Mouse (Mus musculus): ENCODE data around the gene Vav2. TPM values are rescaled to one million over a fixed set of nuclear protein-coding genes. Genes with fewer than 3 reads are reported as not detected.

Gene Vav2
- polyA plus RNA-seq, 1 experiment from 2014 or later: 3.2 TPM

DNA sequence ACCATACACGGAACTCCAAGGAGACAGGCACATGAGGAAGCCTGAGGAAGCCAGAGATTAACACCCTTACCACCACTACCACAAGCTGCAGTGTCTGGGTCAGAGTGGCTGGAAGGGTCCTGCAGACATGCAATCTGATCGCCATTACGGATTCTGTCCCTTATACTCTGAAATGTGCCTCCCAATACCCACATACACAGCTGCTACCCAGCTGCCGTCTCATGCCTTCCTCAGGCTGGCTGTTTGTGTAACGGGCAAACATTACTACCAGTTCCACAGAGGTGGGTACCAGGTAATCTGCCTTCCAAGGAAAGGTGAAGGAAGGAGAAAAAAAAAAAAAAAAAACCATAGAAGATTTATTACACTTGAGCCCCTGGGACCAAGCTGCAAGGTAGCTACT is 110.7 kb downstream of the Vav2 start:
- H3K4me1 ChIP-seq (replicated peaks): peaks cover 11% of the 10 kb centered on the region
- H3K27me3 ChIP-seq: no peaks in the 10 kb centered on the region
- no peaks in the 10 kb centered on the region for H3K36me3 ChIP-seq
- H3K4me2 ChIP-seq: no peak overlapping the region
- no peak overlapping the region for H3K4me3 ChIP-seq (replicated peaks)
- ATAC-seq (ENCODE audit: low read depth) (no peak), DNase-seq (no peak)
- WGBS (ENCODE audit: insufficient replicate concordance): 72% methylated on average over 5 of the region's 5 CpGs
- H3K9me3 ChIP-seq (replicated peaks): no peaks in the 10 kb centered on the region
- no peak overlapping the region for H3K9ac ChIP-seq
- H3K27ac ChIP-seq: no peak overlapping the region

DNA sequence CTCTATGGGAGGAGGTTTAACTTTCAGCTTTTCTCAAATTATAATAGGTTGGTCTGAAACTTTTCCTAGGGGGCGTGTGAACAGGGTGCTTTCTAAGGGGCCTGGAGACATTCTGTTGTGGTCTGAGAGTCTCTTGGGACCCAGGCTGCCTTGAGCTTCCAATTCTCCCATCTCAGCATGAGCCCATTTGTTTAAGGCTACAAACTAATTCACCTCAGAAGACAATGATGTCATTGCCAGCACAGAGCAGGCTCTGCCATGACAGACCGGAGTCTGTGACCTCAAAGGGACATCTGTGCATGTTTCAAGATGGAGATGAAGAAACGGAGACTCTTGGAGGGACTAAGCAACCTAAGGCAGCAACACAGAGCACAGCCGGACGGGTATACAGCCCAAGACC is 112.6 kb downstream of the Vav2 start:
- no peaks in the 10 kb centered on the region for H3K27me3 ChIP-seq
- H3K9ac ChIP-seq: no peak overlapping the region
- ATAC-seq (ENCODE audit: low read depth): no peak
- DNase-seq: no peak
- no peaks in the 10 kb centered on the region for H3K9me3 ChIP-seq (replicated peaks)
- H3K4me2 ChIP-seq: no peak overlapping the region
- H3K36me3 ChIP-seq: no peaks in the 10 kb centered on the region
- H3K4me3 ChIP-seq (replicated peaks): no peak overlapping the region
- H3K27ac ChIP-seq: no peak overlapping the region
- peaks cover 11% of the 10 kb centered on the region for H3K4me1 ChIP-seq (replicated peaks)
- WGBS (ENCODE audit: insufficient replicate concordance): 74% methylated on average over 5 of the region's 5 CpGs

- H3K9ac ChIP-seq: no peak overlapping the region
- H3K4me2 ChIP-seq: no peak overlapping the region
- no peak overlapping the region for H3K27ac ChIP-seq
- H3K9me3 ChIP-seq (replicated peaks): no peaks in the 10 kb centered on the region
- H3K36me3 ChIP-seq: no peaks in the 10 kb centered on the region
- H3K27me3 ChIP-seq: no peaks in the 10 kb centered on the region
- no peak for ATAC-seq (ENCODE audit: low read depth)
- WGBS (ENCODE audit: insufficient replicate concordance): 65% methylated on average over 3 of the region's 3 CpGs
- peaks cover 11% of the 10 kb centered on the region for H3K4me1 ChIP-seq (replicated peaks)
- no peak for DNase-seq
- H3K4me3 ChIP-seq (replicated peaks): no peak overlapping the region
Observed at GRCm38 (mm10) chr2:27312500-27312899, 114.3 kb downstream of the Vav2 start.

GRCm38 (mm10) chr2:27311606-27312005 is 115.2 kb downstream of the Vav2 start:
- H3K4me3 ChIP-seq (replicated peaks): no peak overlapping the region
- no peaks in the 10 kb centered on the region for H3K36me3 ChIP-seq
- H3K27ac ChIP-seq: no peak overlapping the region
- WGBS (ENCODE audit: insufficient replicate concordance): 66% methylated on average over 3 of the region's 3 CpGs
- H3K4me1 ChIP-seq (replicated peaks): peaks cover 11% of the 10 kb centered on the region
- H3K4me2 ChIP-seq: no peak overlapping the region
- H3K27me3 ChIP-seq: no peaks in the 10 kb centered on the region
- no peak for ATAC-seq (ENCODE audit: low read depth)
- no peak overlapping the region for H3K9ac ChIP-seq
- H3K9me3 ChIP-seq (replicated peaks): no peaks in the 10 kb centered on the region
- no peak for DNase-seq

DNA sequence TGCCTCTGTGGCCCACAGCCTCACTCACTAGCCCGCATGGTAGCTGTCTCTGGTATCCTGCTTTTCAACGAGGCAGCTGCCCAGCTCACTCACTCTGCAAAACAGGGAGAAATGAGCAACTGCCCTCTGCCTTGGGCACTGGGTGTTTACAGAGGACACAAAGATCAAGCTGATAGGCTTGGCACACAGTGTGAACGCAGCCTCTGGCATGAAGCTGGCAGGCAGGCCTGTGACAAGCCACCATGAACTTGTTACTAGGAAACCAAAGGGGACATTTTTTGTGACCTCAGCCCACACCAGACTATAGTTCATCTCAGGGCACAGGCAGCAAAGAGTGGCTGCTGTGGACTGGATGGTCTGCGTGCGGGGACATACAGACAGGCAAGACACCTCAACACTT is 115.9 kb downstream of the Vav2 start:
- Histone ChIP-seq H3K27ac (no peak overlapping the region), H3K9ac (no peak overlapping the region), H3K36me3 (no peaks in the 10 kb centered on the region), H3K9me3 (replicated peaks) (no peaks in the 10 kb centered on the region), H3K4me1 (replicated peaks) (peaks cover 11% of the 10 kb centered on the region), H3K4me3 (replicated peaks) (no peak overlapping the region), H3K4me2 (no peak overlapping the region), H3K27me3 (no peaks in the 10 kb centered on the region)
- no peak for DNase-seq
- ATAC-seq (ENCODE audit: low read depth): no peak
- WGBS (ENCODE audit: insufficient replicate concordance): 77% methylated on average over 5 of the region's 5 CpGs

DNA sequence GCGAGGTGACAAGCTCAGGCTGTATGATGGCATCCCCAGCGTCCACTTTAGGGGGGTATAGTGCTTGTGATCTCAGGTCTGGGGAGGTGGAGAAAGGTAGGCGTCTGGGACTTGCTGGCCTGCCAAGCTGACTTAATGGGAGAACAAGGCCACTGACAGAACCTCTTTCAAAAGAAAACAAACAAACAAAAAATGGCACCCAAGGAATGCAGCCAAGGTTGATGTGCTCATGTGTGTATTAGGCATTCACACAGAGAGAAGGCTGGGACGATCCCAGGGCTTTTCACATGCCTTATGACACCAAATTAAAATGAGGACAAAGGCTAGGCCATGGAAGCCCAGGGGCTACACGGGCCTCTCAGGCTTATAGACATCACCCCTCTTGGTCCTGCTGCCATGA is 116.6 kb downstream of the Vav2 start:
- Histone ChIP-seq H3K9ac (no peak overlapping the region), H3K9me3 (replicated peaks) (no peaks in the 10 kb centered on the region), H3K4me1 (replicated peaks) (peaks cover 7% of the 10 kb centered on the region), H3K4me3 (replicated peaks) (no peak overlapping the region), H3K4me2 (no peak overlapping the region), H3K27me3 (no peaks in the 10 kb centered on the region), H3K36me3 (no peaks in the 10 kb centered on the region), H3K27ac (no peak overlapping the region)
- DNase-seq (no peak), ATAC-seq (ENCODE audit: low read depth) (no peak)
- 69% methylated on average over 5 of the region's 5 CpGs for whole genome bisulfite sequencing (ENCODE audit: insufficient replicate concordance)

DNA sequence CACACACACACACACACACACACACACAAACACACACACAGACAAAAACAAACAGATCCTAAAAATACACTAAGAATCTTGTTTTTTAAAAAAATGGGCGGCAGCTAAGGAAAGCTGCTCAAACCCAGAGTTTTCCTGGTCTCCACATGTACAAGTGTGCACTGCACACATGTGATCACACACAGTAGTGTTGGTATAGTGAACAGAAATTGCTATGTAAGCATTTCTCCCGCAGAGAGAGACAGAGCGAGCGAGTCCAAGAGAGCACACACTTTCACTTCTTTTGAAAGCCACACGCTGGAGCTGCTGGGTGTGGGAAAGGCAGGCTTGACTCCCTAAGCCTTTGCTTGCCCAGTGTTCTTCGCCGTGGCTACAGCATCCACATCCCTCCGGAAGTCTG is 120.2 kb downstream of the Vav2 start:
- 77% methylated on average over 8 of the region's 8 CpGs for WGBS (ENCODE audit: insufficient replicate concordance)
- DNase-seq (no peak), ATAC-seq (ENCODE audit: low read depth) (no peak)
- H3K36me3 ChIP-seq: no peaks in the 10 kb centered on the region
- H3K4me3 ChIP-seq (replicated peaks): no peak overlapping the region
- no peak overlapping the region for H3K9ac ChIP-seq
- no peaks in the 10 kb centered on the region for H3K9me3 ChIP-seq (replicated peaks)
- H3K27ac ChIP-seq: no peak overlapping the region
- no peaks in the 10 kb centered on the region for H3K4me1 ChIP-seq (replicated peaks)
- no peaks in the 10 kb centered on the region for H3K27me3 ChIP-seq
- H3K4me2 ChIP-seq: no peak overlapping the region

- H3K4me3 ChIP-seq (replicated peaks): no peak overlapping the region
Observed at GRCm38 (mm10) chr2:27304741-27305140, 122.1 kb downstream of the Vav2 start.

DNA sequence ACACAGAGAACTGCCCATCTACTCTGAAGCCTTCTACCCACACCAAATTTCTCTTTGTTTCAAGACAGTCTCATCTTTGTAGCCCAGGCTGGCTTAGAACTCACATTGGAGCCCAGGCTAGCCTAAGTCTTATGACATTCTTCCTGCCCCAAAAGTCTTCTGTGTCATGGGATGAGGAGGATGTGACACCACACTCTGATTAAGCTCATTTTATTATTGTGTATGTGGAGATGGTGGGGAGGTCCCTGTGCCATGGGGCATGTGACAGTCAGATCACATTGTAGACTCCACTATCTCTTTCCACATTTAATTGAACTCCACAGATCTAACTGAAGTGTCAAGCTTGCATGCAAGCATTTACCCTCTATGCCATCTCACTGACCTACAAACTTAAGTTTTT is 122.8 kb downstream of the Vav2 start:
- H3K27me3 ChIP-seq: no peaks in the 10 kb centered on the region
- no peak for ATAC-seq (ENCODE audit: low read depth)
- H3K4me3 ChIP-seq (replicated peaks): no peak overlapping the region
- no peaks in the 10 kb centered on the region for H3K36me3 ChIP-seq
- no peak for DNase-seq
- H3K27ac ChIP-seq: no peak overlapping the region
- no peak overlapping the region for H3K4me2 ChIP-seq
- H3K9me3 ChIP-seq (replicated peaks): no peaks in the 10 kb centered on the region
- no peak overlapping the region for H3K9ac ChIP-seq
- H3K4me1 ChIP-seq (replicated peaks): no peaks in the 10 kb centered on the region

More at GRCm38 (mm10) chr2:27304741-27305140, 122.1 kb downstream of the Vav2 start:
- ATAC-seq (ENCODE audit: low read depth): no peak
- no peak for DNase-seq
- Histone ChIP-seq H3K36me3 (no peaks in the 10 kb centered on the region), H3K27ac (no peak overlapping the region), H3K4me1 (replicated peaks) (no peaks in the 10 kb centered on the region), H3K9ac (no peak overlapping the region), H3K27me3 (no peaks in the 10 kb centered on the region), H3K9me3 (replicated peaks) (no peaks in the 10 kb centered on the region), H3K4me2 (no peak overlapping the region)
- WGBS (ENCODE audit: insufficient replicate concordance): 67% methylated on average over 13 of the region's 13 CpGs

DNA sequence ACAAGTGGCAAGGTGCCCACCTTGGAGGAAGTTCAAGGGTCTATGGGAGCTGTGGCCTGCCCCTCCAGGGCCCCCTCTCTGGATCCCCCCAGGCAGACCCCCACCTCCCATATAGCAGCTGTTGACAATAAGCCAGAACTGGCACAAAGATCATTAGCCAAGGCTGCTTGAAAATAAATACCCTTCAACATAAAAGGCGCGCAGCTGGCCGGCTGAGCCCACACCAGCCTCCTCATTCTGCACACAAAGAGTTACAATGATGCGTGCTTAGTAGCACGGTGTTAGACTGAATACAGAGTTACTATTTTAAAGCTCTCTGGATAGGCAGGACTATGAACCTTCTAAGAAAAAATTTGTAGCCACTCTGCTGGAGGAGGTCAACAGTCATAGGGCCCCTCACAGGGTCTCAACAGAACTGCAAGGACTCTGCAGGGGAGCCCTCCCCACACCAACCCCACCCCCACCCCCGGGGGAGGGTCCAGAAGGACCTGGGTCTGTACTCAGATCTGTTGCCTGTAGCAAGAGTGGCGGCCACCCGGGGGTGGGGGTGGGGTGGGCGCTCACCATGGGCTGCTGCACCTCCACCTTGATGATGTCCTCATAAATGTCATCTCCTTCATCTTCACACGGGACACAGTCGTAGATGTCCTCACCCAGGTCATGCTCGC is 125.3 kb downstream of the Vav2 start:
- no peak for ATAC-seq (ENCODE audit: low read depth)
- Histone ChIP-seq H3K27ac (no peak overlapping the region), H3K9ac (no peak overlapping the region), H3K4me3 (replicated peaks) (no peak overlapping the region), H3K4me2 (no peak overlapping the region), H3K9me3 (replicated peaks) (no peaks in the 10 kb centered on the region), H3K4me1 (replicated peaks) (no peaks in the 10 kb centered on the region), H3K36me3 (0 out of 2 replicates have a peak, but pooled peaks cover 4% of the 10 kb centered on the region), H3K27me3 (no peaks in the 10 kb centered on the region)
- no peak for DNase-seq
- WGBS (ENCODE audit: insufficient replicate concordance): 72% methylated on average over 12 of the region's 12 CpGs

DNA sequence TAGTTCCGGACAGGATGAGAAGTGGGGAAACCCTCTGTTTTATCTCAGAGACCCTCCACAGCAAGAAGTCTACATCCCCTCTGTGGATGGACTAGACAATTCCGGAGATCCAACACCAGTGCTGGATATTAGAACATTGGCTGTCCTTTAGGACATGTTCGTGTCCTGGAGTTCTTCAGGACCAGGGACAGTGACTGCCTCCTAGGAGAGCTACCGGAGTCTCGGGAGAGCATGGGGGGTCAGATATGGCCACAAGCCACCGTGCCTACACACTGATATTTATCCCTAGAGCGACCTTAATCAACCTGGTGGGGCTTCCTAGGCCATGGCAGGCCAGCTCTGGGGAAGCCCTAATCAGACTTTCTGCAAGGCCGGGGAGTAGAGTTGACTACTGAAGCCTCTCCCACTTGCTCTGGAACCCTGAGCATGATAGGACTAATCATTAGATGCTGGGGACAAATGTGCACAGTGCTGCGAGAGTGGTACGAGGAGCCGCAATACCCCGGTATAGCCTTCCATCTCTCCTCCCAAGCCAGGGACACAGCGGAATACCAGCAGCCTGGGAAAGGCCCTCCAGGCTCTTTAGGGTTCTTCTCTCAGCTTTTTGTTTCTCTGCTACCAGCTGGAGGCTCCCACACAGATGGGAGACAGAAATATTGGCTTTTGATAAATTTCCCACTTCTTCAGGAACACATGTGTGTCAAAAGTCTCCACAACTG is 125.9 kb downstream of the Vav2 start:
- DNase-seq: no peak
- Histone ChIP-seq H3K4me3 (replicated peaks) (no peak overlapping the region), H3K9ac (no peak overlapping the region), H3K27me3 (no peaks in the 10 kb centered on the region), H3K27ac (no peak overlapping the region), H3K4me2 (no peak overlapping the region), H3K4me1 (replicated peaks) (no peaks in the 10 kb centered on the region), H3K36me3 (peaks cover 4% of the 10 kb centered on the region; the same call in 1 of the 2 replicates), H3K9me3 (replicated peaks) (no peaks in the 10 kb centered on the region)
- WGBS (ENCODE audit: insufficient replicate concordance): 76% methylated on average over 13 of the region's 13 CpGs
- no peak for ATAC-seq (ENCODE audit: low read depth)
